Mouse (Mus musculus) effector memory CD4-positive, alpha-beta T cell, adult 7 months (primary cell): ENCODE data around the gene Elof1. TPM values are rescaled to one million over a fixed set of nuclear protein-coding genes. Genes with fewer than 3 reads are reported as not detected.

Experiments
- polyA plus RNA-seq: library from polyadenylated mRNA; unstranded; fragments of 100-300 nt; shearing (Covaris generic); gene quantifications from one replicate; pipeline ENCODE4 v1.2.1, GENCODE M21; 2017

The Elof1 gene
- 28.6 TPM for polyA plus RNA-seq

DNA sequence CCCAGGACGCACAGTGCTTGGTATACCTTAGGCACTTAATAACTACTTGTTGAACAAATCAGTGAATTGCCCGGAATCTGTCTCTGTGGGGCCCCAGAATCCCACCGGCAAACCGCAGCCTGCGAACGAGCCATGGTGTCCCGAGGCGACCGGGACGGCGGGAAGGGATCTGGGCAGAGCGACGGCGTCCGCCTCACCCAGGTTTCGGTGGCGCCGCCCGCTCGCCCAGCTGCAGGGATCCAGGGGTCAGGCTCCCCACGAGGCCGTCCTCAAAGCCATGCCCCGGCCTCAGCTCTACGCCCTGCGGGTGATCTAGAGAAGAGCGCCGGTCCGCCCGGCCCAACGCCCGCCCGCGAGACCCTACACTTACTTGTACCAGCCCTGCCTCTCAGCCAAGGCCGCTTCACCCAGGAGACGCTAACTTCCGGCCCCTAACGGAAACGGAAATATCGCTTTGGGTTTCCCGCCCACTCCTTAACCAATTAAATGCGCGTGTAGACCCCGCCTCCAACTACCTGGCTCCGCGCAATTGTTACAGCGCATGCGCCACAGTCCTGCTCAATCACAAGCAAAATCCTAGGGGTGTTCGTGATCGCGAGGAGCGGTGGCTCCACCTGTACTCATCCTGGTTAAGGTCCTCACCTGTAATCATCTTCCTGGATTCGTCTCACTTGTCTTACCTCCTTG lies at the start of gene Elof1:
Gene Elof1 (minus strand): TSS at position 433 of the 687 bp plus-strand sequence.

DNA sequence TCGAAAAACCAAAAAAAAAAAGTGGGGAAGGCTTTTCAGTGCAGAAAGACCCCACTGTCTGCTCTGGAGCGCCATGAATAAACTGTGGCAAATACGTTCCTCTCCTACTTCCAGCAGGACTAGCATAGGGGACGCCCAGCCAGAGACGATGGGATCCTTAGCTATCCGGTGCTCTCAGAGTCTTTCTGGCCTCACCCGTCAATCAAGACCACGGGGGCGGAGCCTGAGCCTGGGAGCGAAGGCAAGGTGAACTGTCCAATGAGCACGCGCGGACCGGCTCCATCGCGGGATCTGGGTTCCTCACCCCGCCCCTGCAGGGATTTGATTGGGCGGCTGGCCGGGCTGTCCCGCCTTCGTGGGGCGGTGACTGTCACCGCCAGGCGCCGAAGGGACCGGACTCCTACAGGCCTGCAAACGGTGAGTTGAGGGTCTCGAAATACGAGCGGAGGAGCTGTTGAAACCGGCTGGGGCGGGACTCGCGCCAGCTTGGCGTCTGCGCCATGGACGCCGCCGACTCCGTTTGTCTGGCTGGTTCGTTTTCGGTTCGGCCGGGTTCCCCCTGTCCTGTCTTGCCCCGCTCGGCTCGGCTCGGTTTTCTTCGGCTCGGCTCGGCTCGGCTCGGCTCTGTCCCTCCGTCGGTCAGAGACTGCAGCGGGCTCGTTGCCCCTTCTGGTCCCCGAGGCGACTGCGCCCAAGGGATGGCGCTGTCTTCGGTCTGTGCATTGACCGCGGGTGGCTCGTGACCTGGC lies 39.7 kb upstream of the Elof1 start, which contains the start of gene Pigyl:
Gene Pigyl (plus strand): TSS at position 350 of the 749 bp plus-strand sequence.

DNA sequence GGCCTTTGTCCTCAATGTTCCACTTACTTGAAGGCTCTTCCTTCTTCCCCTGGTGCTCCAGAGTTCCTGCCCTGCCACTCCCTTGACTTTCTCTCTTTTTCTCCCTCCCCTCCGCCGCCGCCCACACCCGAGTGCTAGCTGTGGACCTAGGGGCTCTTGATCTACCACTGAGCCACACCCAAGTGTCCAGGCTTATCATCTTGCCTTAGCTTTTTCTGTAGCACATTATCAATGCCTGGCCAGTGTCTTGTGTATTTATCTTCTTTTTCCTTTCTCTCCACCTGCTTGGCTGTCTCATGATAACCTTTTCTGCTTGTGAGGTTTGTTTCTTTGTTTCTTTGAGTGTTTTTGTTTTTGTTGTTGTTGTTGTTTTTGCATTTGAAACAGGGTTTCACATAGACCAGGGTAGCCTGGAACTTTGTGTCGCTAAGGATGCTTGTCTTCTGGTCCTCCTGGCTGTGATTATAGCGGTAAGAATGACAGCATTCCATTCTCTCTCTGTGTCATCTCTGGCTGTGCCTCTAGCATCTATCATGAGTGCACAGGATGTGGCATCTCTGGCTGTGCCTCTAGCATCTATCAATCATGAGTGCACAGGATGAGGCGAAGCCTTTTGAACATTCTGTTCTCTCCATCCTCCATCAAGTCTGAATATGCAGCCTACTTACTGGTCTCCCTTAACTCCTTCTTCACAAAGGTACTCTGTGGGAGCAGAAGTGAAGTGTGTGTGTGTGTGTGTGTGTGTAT lies 18.8 kb upstream of the Elof1 start, which contains the start of gene Acp5:
Gene Acp5 (minus strand): TSS at position 68 of the 747 bp plus-strand sequence.

DNA sequence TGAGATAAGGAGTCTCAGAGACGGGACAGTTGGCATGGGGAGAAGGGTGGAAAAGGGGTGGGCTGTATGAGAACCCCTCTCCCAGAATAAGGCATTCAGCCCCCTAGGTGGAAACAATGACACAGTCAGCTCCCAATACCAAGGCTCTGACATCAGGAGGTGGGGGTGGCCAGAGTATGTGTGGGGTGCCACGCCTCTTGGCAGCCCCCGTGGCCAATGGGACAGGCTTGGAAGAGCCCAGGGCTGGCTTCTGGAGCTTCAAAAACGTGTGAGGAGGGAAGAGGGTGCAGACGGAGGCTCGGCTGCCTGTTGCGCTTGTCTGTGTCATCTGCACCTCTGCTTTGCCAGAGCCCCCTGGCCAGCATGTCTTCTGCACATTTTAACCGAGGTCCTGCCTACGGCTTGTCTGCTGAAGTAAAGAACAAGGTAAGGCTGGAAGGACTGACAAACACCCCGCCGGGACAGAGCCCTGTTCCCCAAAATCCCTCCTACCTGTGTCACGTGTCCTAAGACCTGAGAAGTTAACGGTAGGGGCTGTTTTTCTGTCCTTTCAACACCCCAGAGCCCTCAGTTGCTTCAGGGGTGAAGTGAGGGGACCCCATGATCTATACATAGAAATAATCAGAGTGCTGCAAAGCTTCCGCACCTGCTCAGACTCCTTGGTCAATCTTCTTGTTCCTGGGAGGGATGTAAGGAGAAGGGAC lies 17.8 kb downstream of the Elof1 start, which contains the start of gene Cnn1:
Gene Cnn1 (plus strand): TSS at position 224 of the 704 bp plus-strand sequence.

DNA sequence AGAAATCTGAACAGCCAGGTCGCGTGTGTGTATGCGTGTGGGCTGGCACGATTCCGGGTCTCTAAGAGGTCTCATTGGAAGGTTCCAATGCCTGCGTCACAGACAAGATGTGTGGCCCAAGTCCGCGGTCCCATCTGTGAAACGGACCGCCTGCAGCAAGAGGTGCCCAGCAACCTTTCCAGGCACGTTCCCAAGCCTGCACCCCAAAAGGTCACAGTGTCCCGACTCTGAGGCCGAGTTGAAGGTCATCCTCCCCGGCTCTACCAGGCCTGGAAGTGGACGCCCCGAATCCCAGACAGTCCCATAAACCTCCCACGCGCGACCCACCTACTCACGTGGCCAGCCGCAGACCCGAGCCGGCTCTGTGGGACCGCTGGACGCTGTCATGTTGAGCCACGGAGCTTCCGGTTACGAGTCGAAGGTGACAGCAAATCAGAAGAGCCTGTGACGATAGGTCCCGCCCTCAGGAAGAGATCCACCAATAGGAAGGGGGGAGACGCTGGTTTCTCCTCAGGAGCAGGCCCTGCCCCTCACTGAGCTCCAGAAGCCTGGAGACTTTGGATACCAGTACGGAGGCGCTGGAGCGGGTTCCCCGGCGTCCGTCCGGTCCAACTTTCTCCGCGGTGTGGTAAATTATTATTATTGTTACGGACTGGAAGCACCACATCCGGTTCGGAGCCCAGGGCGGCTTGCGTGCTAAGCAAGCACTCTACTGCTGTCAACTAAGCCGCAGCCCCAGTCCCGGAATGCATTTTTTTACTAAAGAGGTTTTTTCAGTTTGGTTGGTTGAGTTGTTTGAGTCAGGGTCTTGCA lies 31.7 kb downstream of the Elof1 start, which contains the start of gene Ecsit:
Gene Ecsit (minus strand): TSS at position 417 of the 813 bp plus-strand sequence.

DNA sequence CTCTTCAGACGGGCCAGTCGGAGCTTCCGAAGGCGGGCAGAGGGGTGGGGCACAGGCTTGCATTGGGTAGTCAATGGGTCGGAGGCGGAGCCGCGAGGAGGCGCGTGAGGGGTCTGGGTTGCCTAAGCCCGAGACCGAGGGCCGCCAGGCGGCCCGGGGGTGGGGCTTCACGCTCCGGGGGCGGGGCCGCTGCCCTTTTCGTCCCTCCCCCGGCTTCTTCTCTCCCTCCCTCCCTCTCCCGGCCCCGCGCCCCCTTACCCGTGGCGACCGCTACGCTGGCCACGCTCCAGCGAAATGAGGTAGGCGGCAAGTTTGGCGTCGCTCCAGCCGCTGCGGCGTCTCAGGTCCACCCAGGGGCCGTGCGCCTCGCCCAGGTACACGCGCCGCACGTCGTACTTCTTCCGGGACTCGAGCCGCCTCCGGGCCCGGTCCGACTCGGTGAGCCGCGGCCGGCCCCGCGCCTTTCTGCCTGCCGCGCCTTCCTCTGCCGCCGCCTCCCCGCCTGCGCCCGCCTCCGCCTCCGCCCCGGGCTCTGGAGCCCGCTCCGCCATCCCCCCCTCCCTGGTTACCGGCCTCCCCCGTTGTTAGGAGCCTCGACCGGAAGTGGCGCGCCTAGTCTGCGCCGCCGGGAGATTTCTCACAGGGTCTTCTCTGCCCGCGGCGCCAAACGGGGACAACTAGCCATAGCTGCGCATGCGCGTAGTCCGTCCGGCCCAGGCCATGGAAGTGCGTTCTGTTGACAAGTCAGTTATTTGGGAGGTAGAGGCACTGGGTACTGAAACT lies 46.0 kb downstream of the Elof1 start, which contains the start of the genes Gm49318 and Zfp653:
Gene Gm49318 (minus strand): TSS at position 469 of the 783 bp plus-strand sequence.
Gene Zfp653 (minus strand): TSS at position 586 of the 783 bp plus-strand sequence.

Other genes starting within 250 kb of the Elof1 start
- 9.4 TPM for gene Rab3d, start 199.0 kb downstream of the Elof1 start, polyA plus RNA-seq
- 0.54 TPM for gene Ccdc159, start 189.7 kb downstream of the Elof1 start, polyA plus RNA-seq
- gene Tmem205, start 189.6 kb downstream of the Elof1 start, polyA plus RNA-seq: 0.51 TPM
- 2.8 TPM for gene Plppr2, start 180.1 kb downstream of the Elof1 start, polyA plus RNA-seq
- 5.5 TPM for gene Swsap1, start 161.4 kb downstream of the Elof1 start, polyA plus RNA-seq
- gene Epor, start 153.7 kb downstream of the Elof1 start, polyA plus RNA-seq: not detected
- gene Rgl3, start 127.7 kb downstream of the Elof1 start, polyA plus RNA-seq: not detected
- gene Ccdc151, start 114.5 kb downstream of the Elof1 start, polyA plus RNA-seq: not detected
- 58.9 TPM for gene Prkcsh, start 114.4 kb downstream of the Elof1 start, polyA plus RNA-seq
- gene Elavl3, start 65.1 kb downstream of the Elof1 start, polyA plus RNA-seq: 0.16 TPM
- not detected for gene Gm49318, start 45.9 kb downstream of the Elof1 start, polyA plus RNA-seq
- gene Zfp653, start 45.8 kb downstream of the Elof1 start, polyA plus RNA-seq: 20.1 TPM
- 25.1 TPM for gene Ecsit, start 31.7 kb downstream of the Elof1 start, polyA plus RNA-seq
- not detected for gene Cnn1, start 18.0 kb downstream of the Elof1 start, polyA plus RNA-seq
- gene Acp5, start 18.5 kb upstream of the Elof1 start, polyA plus RNA-seq: 193 TPM
- 10.7 TPM for gene Pigyl, start 39.7 kb upstream of the Elof1 start, polyA plus RNA-seq
- gene Zfp872, start 70.9 kb upstream of the Elof1 start, polyA plus RNA-seq: 0.34 TPM
- 50.9 TPM for gene Zfp809, start 108.5 kb upstream of the Elof1 start, polyA plus RNA-seq
- 2.4 TPM for gene Zfp599, start 142.7 kb upstream of the Elof1 start, polyA plus RNA-seq
- 12.6 TPM for gene Zfp810, start 190.5 kb upstream of the Elof1 start, polyA plus RNA-seq